Mouse (Mus musculus) left cerebral cortex, postnatal 25 days (tissue): ENCODE results near the gene Rexo1. TPM values are rescaled to one million over a fixed set of nuclear protein-coding genes. Genes with fewer than 3 reads are reported as not detected.

Source experiments
- microRNA-seq, 2 experiments: library from miRNA; unstranded; fragments of <30 nt; microRNA quantifications; one replicate each; pipeline ENCODE4 v1.2.0; 2022
- total RNA-seq, 2 experiments: library from RNA; stranded (reverse); gene quantifications; 2 replicates each; pipeline ENCODE4 v1.2.3; 2021

Rexo1 gene
- total RNA-seq, 2 experiments from 2014 or later: 44.8 to 45.7 TPM

Small RNA genes within 50 kb of the gene (microRNA-seq; reads per million reads assigned to microRNA genes)
- gene Mir6912: 4.4 to 4.5 reads per million in 2 experiments

Other genes with a start within 250 kb of the Rexo1 start
- 10 to 100 TPM; 27.3 to 29.8 TPM for gene 2310011J03Rik, start 241.0 kb downstream of the Rexo1 start, total RNA-seq
- 1 to 10 TPM; 4.5 to 4.6 TPM for gene Pcsk4, start 232.1 kb downstream of the Rexo1 start, total RNA-seq
- gene Reep6, start 231.6 kb downstream of the Rexo1 start, total RNA-seq: 10 to 100 TPM; 10.5 to 11.2 TPM
- 1 to 10 TPM; 5.1 to 7.4 TPM for gene Adamtsl5, start 213.1 kb downstream of the Rexo1 start, total RNA-seq
- gene Plk5, start 205.1 kb downstream of the Rexo1 start, total RNA-seq: 10 to 100 TPM; 22.6 to 24.9 TPM
- 10 to 100 TPM; 17.7 to 22.2 TPM for gene Mex3d, start 173.9 kb downstream of the Rexo1 start, total RNA-seq
- gene Mbd3, start 162.0 kb downstream of the Rexo1 start, total RNA-seq: 100 to 1,000 TPM; 134 to 138 TPM
- gene Uqcr11, start 154.7 kb downstream of the Rexo1 start, total RNA-seq: 100 to 1,000 TPM; 482 to 488 TPM
- gene Tcf3, start 127.9 kb downstream of the Rexo1 start, total RNA-seq: 10 to 100 TPM; 22.6 to 25.8 TPM
- gene Onecut3, start 66.7 kb downstream of the Rexo1 start, total RNA-seq: not detected
- under 1 TPM; 0.14 to 0.16 TPM for gene Atp8b3, start 22.4 kb downstream of the Rexo1 start, total RNA-seq
- 10 to 100 TPM; 51.8 to 55.3 TPM for gene Klf16, start 15.8 kb upstream of the Rexo1 start, total RNA-seq
- 100 to 1,000 TPM; 206 to 216 TPM for gene Abhd17a, start 28.8 kb upstream of the Rexo1 start, total RNA-seq
- gene Scamp4, start 41.3 kb upstream of the Rexo1 start, total RNA-seq: 10 to 100 TPM; 40.8 to 42.2 TPM
- 1 to 10 TPM; 3.6 to 4.5 TPM for gene Adat3, start 41.3 kb upstream of the Rexo1 start, total RNA-seq
- gene Gm49322, start 44.5 kb upstream of the Rexo1 start, total RNA-seq: 1 to 10 TPM; 2.8 to 2.9 TPM
- gene Csnk1g2, start 61.3 kb upstream of the Rexo1 start, total RNA-seq: 100 to 1,000 TPM; 222 to 247 TPM
- gene Btbd2, start 95.5 kb upstream of the Rexo1 start, total RNA-seq: 10 to 100 TPM; 91.7 to 92.7 TPM
- gene Mknk2, start 116.6 kb upstream of the Rexo1 start, total RNA-seq: 10 to 100 TPM; 35.3 to 44.0 TPM
- gene Mob3a, start 140.4 kb upstream of the Rexo1 start, total RNA-seq: 10 to 100 TPM; 13.4 to 15.8 TPM
- gene Izumo4, start 140.6 kb upstream of the Rexo1 start, total RNA-seq: 10 to 100 TPM; 35.9 to 42.5 TPM
- gene Ap3d1, start 180.7 kb upstream of the Rexo1 start, total RNA-seq: 100 to 1,000 TPM; 142 to 145 TPM
- 10 to 100 TPM; 46.5 to 56.0 TPM for gene Dot1l, start 193.6 kb upstream of the Rexo1 start, total RNA-seq
- 10 to 100 TPM; 43.9 to 50.3 TPM for gene Sf3a2, start 236.6 kb upstream of the Rexo1 start, total RNA-seq
- gene Plekhj1, start 237.1 kb upstream of the Rexo1 start, total RNA-seq: 10 to 100 TPM; 57.5 to 62.4 TPM
- gene Amh, start 243.7 kb upstream of the Rexo1 start, total RNA-seq: 1 to 10 TPM; 1.6 to 2.7 TPM